ENCODE assay signal across 32 mouse cellular contexts in the genomic region with DNA sequence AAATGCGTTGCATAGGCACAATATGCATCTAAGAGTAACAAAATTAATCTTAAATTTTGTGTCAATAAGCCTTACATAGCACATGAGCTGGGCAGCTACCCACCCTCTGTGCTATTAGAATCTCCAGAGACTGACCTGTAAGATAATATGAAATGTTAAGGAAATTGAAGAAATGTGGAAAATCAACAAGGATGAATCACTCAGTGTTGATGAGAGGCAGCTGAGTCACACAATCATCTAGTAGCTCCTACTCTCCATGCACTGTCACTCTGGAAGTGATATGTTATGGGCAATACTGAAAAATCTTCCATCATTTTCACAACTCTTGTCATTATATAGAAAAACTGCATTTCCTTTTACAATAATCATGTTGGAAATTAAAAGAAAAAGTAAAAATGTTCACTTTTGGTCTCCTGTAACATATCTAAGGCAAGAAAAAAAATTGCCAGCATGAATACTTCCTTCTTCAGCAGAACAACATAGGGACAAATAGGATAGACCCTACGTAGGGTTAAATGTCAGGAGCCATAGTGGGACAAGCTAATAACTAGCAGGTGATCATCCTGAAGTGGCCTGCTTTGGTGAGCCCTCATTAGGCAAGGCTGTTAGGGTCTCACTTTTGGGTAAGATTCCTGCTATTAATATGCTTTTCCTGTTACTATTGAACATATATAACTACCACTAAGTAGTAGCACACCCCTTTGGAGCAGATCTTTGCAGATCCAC. TPM values are rescaled to one million over a fixed set of nuclear protein-coding genes. Genes with fewer than 3 reads are reported as not detected.
A peak's percentile ranks its signal among the peaks of the same experiment; 100 is the strongest.
DNase-seq lines count a peak whose midpoint lies in the region; ATAC-seq and TF ChIP-seq lines count a peak whose summit lies in the region.
"Had no signal": no experiment of that assay in that cellular context is flagged by ENCODE, and none has a peak within 500 bp of the region (broad histone marks: within the 10 kb centered on the region; RNA-seq: fewer than 3 reads in every experiment).

No protein-coding gene starts in this region.

- no peak for TF ChIP-seq CTCF in midbrain, postnatal 0 days (IDR thresholded peaks at IDR 0.05)

- peak; percentile 71 for ATAC-seq in intestine, embryonic 15.5 days
- ATAC-seq in midbrain, postnatal 0 days (ENCODE audit: low FRiP score), result no peak
- ATAC-seq: CD4-positive, CD25-positive, alpha-beta regulatory T cell, adult 4 months; forebrain, embryonic 13.5 days; forebrain, embryonic 16.5 days; hindbrain, embryonic 16.5 days had no signal

- no peaks in the 10 kb centered on the region for H3K9me3 ChIP-seq in intestine, embryonic 15.5 days
- no peaks in the 10 kb centered on the region for H3K9me3 ChIP-seq in midbrain, postnatal 0 days (ENCODE audit: low read length)
- H3K9me3 ChIP-seq: forebrain, embryonic 10.5 days; forebrain, embryonic 13.5 days; hindbrain, embryonic 10.5 days; hindbrain, embryonic 13.5 days had no signal

- H3K4me2 ChIP-seq in intestine, embryonic 15.5 days (replicated peaks), result no peak overlapping the region
- no peak overlapping the region for H3K4me2 ChIP-seq in midbrain, postnatal 0 days (ENCODE audit: low read depth, low read length, poor library complexity, severe bottlenecking)
- H3K4me2 ChIP-seq: forebrain, embryonic 13.5 days; heart, embryonic 11.5 days; hindbrain, embryonic 13.5 days had no signal

- H3K4me1 ChIP-seq in intestine, embryonic 15.5 days (replicated peaks), result no peaks in the 10 kb centered on the region
- H3K4me1 ChIP-seq in midbrain, postnatal 0 days (ENCODE audit: insufficient read depth, low read length), result no peaks in the 10 kb centered on the region
- H3K4me1 ChIP-seq: forebrain, embryonic 10.5 days; forebrain, embryonic 13.5 days; hindbrain, embryonic 10.5 days; hindbrain, embryonic 13.5 days had no signal

- no peaks in the 10 kb centered on the region for H3K36me3 ChIP-seq in intestine, embryonic 15.5 days
- no peaks in the 10 kb centered on the region for H3K36me3 ChIP-seq in midbrain, postnatal 0 days (ENCODE audit: insufficient read depth, low read length)
- H3K36me3 ChIP-seq: forebrain, embryonic 10.5 days; hindbrain, embryonic 10.5 days; hindbrain, embryonic 13.5 days had no signal

- peak; percentile 17 for DNase-seq in 3134 (ENCODE audit: extremely low read depth, insufficient read length, low spot score)
- DNase-seq in A20 (ENCODE audit: low read depth, low spot score), result peak; percentile 1
- DNase-seq in R1 (ENCODE audit: low read depth, low spot score), result peak; percentile 0
- DNase-seq in spleen, postnatal 4 days (ENCODE audit: low spot score in 2 of 2), result no peak
- DNase-seq in adrenal gland, postnatal 4 days (ENCODE audit: low spot score in 2 of 2), result no peak
- no peak for DNase-seq in midbrain, postnatal 0 days (ENCODE audit: low spot score)
- DNase-seq in urinary bladder, postnatal 14 days (ENCODE audit: low spot score), result no peak
- DNase-seq: adrenal gland, adult 2 months; adrenal gland, postnatal 14 days; B cell, adult 2 months; cerebellum, adult 18-20 months; cerebellum, adult 9-10 months; cerebellum, postnatal 14 days; gastrocnemius, postnatal 14 days; heart, adult 11 months; kidney, adult 2 months had no signal

- no peak overlapping the region for H3K27ac ChIP-seq in intestine, embryonic 15.5 days
- no peak overlapping the region for H3K27ac ChIP-seq in midbrain, postnatal 0 days (ENCODE audit: low read depth, low read length)
- H3K27ac ChIP-seq: forebrain, embryonic 10.5 days; forebrain, embryonic 13.5 days; hindbrain, embryonic 10.5 days; hindbrain, embryonic 13.5 days had no signal

- no peaks in the 10 kb centered on the region for H3K27me3 ChIP-seq in intestine, embryonic 15.5 days (replicated peaks)
- no peaks in the 10 kb centered on the region for H3K27me3 ChIP-seq in midbrain, postnatal 0 days (ENCODE audit: insufficient read depth, low read length)
- H3K27me3 ChIP-seq: forebrain, embryonic 13.5 days; hindbrain, embryonic 13.5 days had no signal

- no peak overlapping the region for H3K9ac ChIP-seq in intestine, embryonic 15.5 days
- no peak overlapping the region for H3K9ac ChIP-seq in midbrain, postnatal 0 days (replicated peaks; ENCODE audit: low read length, poor library complexity, severe bottlenecking)
- H3K9ac ChIP-seq: forebrain, embryonic 13.5 days; hindbrain, embryonic 13.5 days had no signal

- 74% methylated on average over 2 of the region's 2 CpGs for WGBS in intestine, embryonic 15.5 days
- 90% methylated on average over 2 of the region's 2 CpGs for WGBS in midbrain, postnatal 0 days

- no peak overlapping the region for H3K4me3 ChIP-seq in intestine, embryonic 15.5 days (replicated peaks)
- H3K4me3 ChIP-seq in midbrain, postnatal 0 days (ENCODE audit: low read depth, low read length), result no peak overlapping the region
- H3K4me3 ChIP-seq: forebrain, embryonic 10.5 days; forebrain, embryonic 13.5 days; hindbrain, embryonic 10.5 days; hindbrain, embryonic 13.5 days had no signal

RNA-seq across cellular contexts. Expression of gene Ifi203, which starts 12.8 kb away (rescaled TPM):
- polyA plus RNA-seq in intestine, embryonic 15.5 days (2015; fragmentation: Nextera tagmentation; extraction: Ambion mirVana), result 1.9 and 2.3 TPM in 2 replicates
- total RNA-seq in adrenal gland, postnatal 4 days (2021), result 1 to 10 TPM; 6.4 to 6.5 TPM
- 0.99 and 1.5 TPM in 2 replicates for total RNA-seq in midbrain, postnatal 0 days (2014; rRNA removed)
- 0.31 and 1.4 TPM in 2 replicates for polyA plus RNA-seq in midbrain, postnatal 0 days (2015; fragmentation: Nextera tagmentation; extraction: Ambion mirVana)
- polyA plus RNA-seq: hindbrain, embryonic 10.5 days had no signal

RNA-seq across cellular contexts. Expression of gene Mndal, which starts 12.9 kb away (rescaled TPM):
- 3.0 and 3.4 TPM in 2 replicates for polyA plus RNA-seq in intestine, embryonic 15.5 days (2015; fragmentation: Nextera tagmentation; extraction: Ambion mirVana)
- 10 to 100 TPM in 1 of 2 experiments, 1 to 10 TPM in 1; 8.4 to 10.1 TPM for total RNA-seq in adrenal gland, postnatal 4 days (2021)
- 0.19 and 0.27 TPM in 2 replicates for total RNA-seq in midbrain, postnatal 0 days (2014; rRNA removed)
- polyA plus RNA-seq in midbrain, postnatal 0 days (2015; fragmentation: Nextera tagmentation; extraction: Ambion mirVana), result 1.5 and 1.8 TPM in 2 replicates
- total RNA-seq: MEL had no signal
- polyA plus RNA-seq: forebrain, embryonic 10.5 days had no signal

RNA-seq across cellular contexts. Expression of gene Ifi202b, which starts 27.3 kb away (rescaled TPM):
- polyA plus RNA-seq in intestine, embryonic 15.5 days (2015; fragmentation: Nextera tagmentation; extraction: Ambion mirVana), result not detected in 2 replicates
- total RNA-seq in adrenal gland, postnatal 4 days (2021), result not detected
- not detected in 2 replicates for total RNA-seq in midbrain, postnatal 0 days (2014; rRNA removed)
- not detected in 2 replicates for polyA plus RNA-seq in midbrain, postnatal 0 days (2015; fragmentation: Nextera tagmentation; extraction: Ambion mirVana)
- total RNA-seq: adrenal gland, adult 2 months; adrenal gland, postnatal 14 days; gastrocnemius, adult 18-20 months; gastrocnemius, postnatal 14 days; gastrocnemius, postnatal 4 days; heart, adult 8-10 months; heart, postnatal 25 days; MEL had no signal
- polyA plus RNA-seq: adrenal gland, adult 2 months; CD4-positive, CD25-positive, alpha-beta regulatory T cell, adult 4 months; forebrain, embryonic 10.5 days; forebrain, embryonic 13.5 days; forebrain, embryonic 16.5 days; heart, embryonic 11.5 days; heart, embryonic 14.5 days; heart, postnatal 0 days; hindbrain, embryonic 10.5 days; hindbrain, embryonic 13.5 days; kidney, adult 2 months had no signal

RNA-seq across cellular contexts. Expression of gene Ifi211, which starts 42.4 kb away (rescaled TPM):
- 0.74 and 1.3 TPM in 2 replicates for polyA plus RNA-seq in intestine, embryonic 15.5 days (2015; fragmentation: Nextera tagmentation; extraction: Ambion mirVana)
- total RNA-seq in adrenal gland, postnatal 4 days (2021), result under 1 TPM; 0.65 to 0.87 TPM
- total RNA-seq in midbrain, postnatal 0 days (2014; rRNA removed), result 0.80 TPM in 1 of 2 replicates, not detected in the other
- polyA plus RNA-seq in midbrain, postnatal 0 days (2015; fragmentation: Nextera tagmentation; extraction: Ambion mirVana), result 0.34 and 0.48 TPM in 2 replicates
- total RNA-seq: MEL had no signal

Comparison
In these comparisons a context has a peak if more than half of its experiments do, and no peak if none do; other contexts are left out.
1. DNase-seq: peak in 3134 (single experiment), A20 (single experiment) and R1 (single experiment); none in spleen, postnatal 4 days (0 of 2), adrenal gland, postnatal 4 days (0 of 2), midbrain, postnatal 0 days (single experiment) and urinary bladder, postnatal 14 days (single experiment).